Mouse (Mus musculus) neural tube, embryonic 12.5 days (tissue): ENCODE results near the gene Nxph3. TPM values are rescaled to one million over a fixed set of nuclear protein-coding genes. Genes with fewer than 3 reads are reported as not detected.

Source experiments
- ATAC-seq: fragments of 200-750 bp; cut with Nextera tagmentation; 2 replicates; pipeline ENCODE4 v1.8.0; 2017; ENCODE audit warnings: low read depth, mild to moderate bottlenecking, moderate TSS enrichment, moderate library complexity; ENCODE audit not compliant: low FRiP score
- H3K27ac ChIP-seq: fragments of 300-500 bp; sonication (generic); 2 replicates; pipeline ENCODE4 v1.5.1; 2016
- H3K27me3 ChIP-seq: fragments of 300-500 bp; sonication (generic); replicated peaks from 2 replicates; pipeline ENCODE4 v1.6.1; 2016; ENCODE audit warnings: mild to moderate bottlenecking
- H3K36me3 ChIP-seq: fragments of 300-500 bp; sonication (generic); 2 replicates; pipeline ENCODE4 v1.6.1; 2016; ENCODE audit warnings: mild to moderate bottlenecking
- H3K4me1 ChIP-seq: fragments of 300-500 bp; sonication (generic); 2 replicates; pipeline ENCODE4 v1.6.1; 2016
- H3K4me2 ChIP-seq: fragments of 300-500 bp; sonication (generic); replicated peaks from 2 replicates; pipeline ENCODE4 v1.6.1; 2016; ENCODE audit warnings: mild to moderate bottlenecking
- H3K4me3 ChIP-seq: fragments of 300-500 bp; sonication (generic); 2 replicates; pipeline ENCODE4 v1.5.1; 2016
- H3K9ac ChIP-seq: fragments of 300-500 bp; sonication (generic); 2 replicates; pipeline ENCODE4 v1.6.1; 2016; ENCODE audit warnings: mild to moderate bottlenecking
- H3K9me3 ChIP-seq: fragments of 300-500 bp; sonication (generic); 2 replicates; pipeline ENCODE4 v1.6.1; 2016; ENCODE audit warnings: mild to moderate bottlenecking
- WGBS: fragments of 180-500 bp; shearing (Covaris S2); methylation state at CpG from one replicate; pipeline ENCODE4 v1.1.7; 2016; 5-methylcytosine and 5-hydroxymethylcytosine counted together
- polyA plus RNA-seq: library from polyadenylated mRNA; unstranded; fragments of >200 nt; fragmentation: Nextera tagmentation; extraction: Ambion mirVana; gene quantifications from 2 replicates; pipeline ENCODE4 v1.2.1, GENCODE M21; 2016

Nxph3 gene
- polyA plus RNA-seq, 1 experiment from 2014 or later: 0.49 TPM

- no peak overlapping the region for H3K27ac ChIP-seq
- ATAC-seq: no peak
- WGBS: 69% methylated on average over 15 of the region's 15 CpGs
These were observed 24.2 kb upstream of the Nxph3 start for GRCm38 (mm10) chr11:95538378-95539104.

GRCm38 (mm10) chr11:95533484-95534160 is 19.3 kb upstream of the Nxph3 start:
- H3K9ac ChIP-seq: 0 out of 2 replicates have a peak overlapping the region, but pooled peaks have one; percentile 26
- WGBS: 22% methylated on average over 24 of the region's 24 CpGs
- H3K4me1 ChIP-seq: peaks cover 4% of the 10 kb centered on the region; the same call in 1 of the 2 replicates
- H3K4me3 ChIP-seq: no peak overlapping the region
- H3K36me3 ChIP-seq: no peaks in the 10 kb centered on the region
- no peaks in the 10 kb centered on the region for H3K9me3 ChIP-seq
- no peak overlapping the region for H3K27ac ChIP-seq
- H3K4me2 ChIP-seq: peak overlapping the region; percentile 45
- no peaks in the 10 kb centered on the region for H3K27me3 ChIP-seq
- peak; percentile 78; the same call in 1 of the 2 replicates for ATAC-seq

More at GRCm38 (mm10) chr11:95538378-95539104, 24.2 kb upstream of the Nxph3 start:
- Histone ChIP-seq H3K9me3 (no peaks in the 10 kb centered on the region), H3K4me1 (peaks cover 21% of the 10 kb centered on the region), H3K36me3 (no peaks in the 10 kb centered on the region), H3K9ac (no peak overlapping the region), H3K4me3 (no peak overlapping the region), H3K4me2 (no peak overlapping the region), H3K27me3 (no peaks in the 10 kb centered on the region)

GRCm38 (mm10) chr11:95532353-95533072 is 18.1 kb upstream of the Nxph3 start:
- 77% methylated on average over 13 of the region's 13 CpGs for WGBS
- no peak overlapping the region for H3K4me3 ChIP-seq
- ATAC-seq: no peak
- H3K4me1 ChIP-seq: no peaks in the 10 kb centered on the region
- no peak overlapping the region for H3K9ac ChIP-seq
- no peaks in the 10 kb centered on the region for H3K36me3 ChIP-seq
- no peak overlapping the region for H3K27ac ChIP-seq
- no peak overlapping the region for H3K4me2 ChIP-seq
- H3K9me3 ChIP-seq: no peaks in the 10 kb centered on the region
- H3K27me3 ChIP-seq: no peaks in the 10 kb centered on the region

- Histone ChIP-seq H3K4me3 (no peak overlapping the region), H3K9ac (no peak overlapping the region), H3K27ac (no peak overlapping the region), H3K4me1 (no peaks in the 10 kb centered on the region), H3K27me3 (no peaks in the 10 kb centered on the region), H3K4me2 (no peak overlapping the region), H3K36me3 (no peaks in the 10 kb centered on the region), H3K9me3 (no peaks in the 10 kb centered on the region)
- WGBS: 83% methylated on average over 3 of the region's 3 CpGs
- no peak for ATAC-seq
These were observed 13.9 kb upstream of the Nxph3 start for GRCm38 (mm10) chr11:95528231-95528630.

GRCm38 (mm10) chr11:95527307-95527706 is 12.9 kb upstream of the Nxph3 start:
- Histone ChIP-seq H3K4me2 (no peak overlapping the region), H3K4me3 (no peak overlapping the region), H3K36me3 (no peaks in the 10 kb centered on the region), H3K9me3 (no peaks in the 10 kb centered on the region), H3K4me1 (no peaks in the 10 kb centered on the region), H3K9ac (no peak overlapping the region), H3K27ac (no peak overlapping the region), H3K27me3 (no peaks in the 10 kb centered on the region)
- 88% methylated on average over 8 of the region's 8 CpGs for WGBS
- ATAC-seq: no peak

- Histone ChIP-seq H3K27ac (no peak overlapping the region), H3K9ac (no peak overlapping the region), H3K9me3 (no peaks in the 10 kb centered on the region), H3K27me3 (no peaks in the 10 kb centered on the region), H3K4me3 (no peak overlapping the region), H3K4me1 (peaks cover 15% of the 10 kb centered on the region), H3K36me3 (no peaks in the 10 kb centered on the region), H3K4me2 (peak overlapping the region; percentile 54)
- peak; percentile 52; the same call in 1 of the 2 replicates for ATAC-seq
- WGBS: 2% methylated on average over 13 of the region's 13 CpGs
These were observed 7.2 kb upstream of the Nxph3 start for GRCm38 (mm10) chr11:95521563-95521962.

- no peaks in the 10 kb centered on the region for H3K36me3 ChIP-seq
- no peak overlapping the region for H3K9ac ChIP-seq
- H3K9me3 ChIP-seq: no peaks in the 10 kb centered on the region
- no peak overlapping the region for H3K27ac ChIP-seq
- H3K4me3 ChIP-seq: no peak overlapping the region
- peak overlapping the region; percentile 54 for H3K4me2 ChIP-seq
- peaks cover 2% of the 10 kb centered on the region; the same call in 1 of the 2 replicates for H3K27me3 ChIP-seq
- ATAC-seq: peak; percentile 43
- H3K4me1 ChIP-seq: peaks cover 25% of the 10 kb centered on the region
- 5% methylated on average over 27 of the region's 27 CpGs for WGBS
These were observed 6.2 kb upstream of the Nxph3 start for GRCm38 (mm10) chr11:95520456-95521072.

- no peak overlapping the region for H3K27ac ChIP-seq
- WGBS: 45% methylated on average over 3 of the region's 3 CpGs
- H3K4me1 ChIP-seq: peaks cover 31% of the 10 kb centered on the region
- no peak for ATAC-seq
- no peaks in the 10 kb centered on the region for H3K9me3 ChIP-seq
- no peak overlapping the region for H3K4me3 ChIP-seq
- no peaks in the 10 kb centered on the region for H3K36me3 ChIP-seq
- peaks cover 8% of the 10 kb centered on the region for H3K27me3 ChIP-seq
- no peak overlapping the region; the same call in 1 of the 2 replicates for H3K4me2 ChIP-seq
- H3K9ac ChIP-seq: no peak overlapping the region
These were observed 5.6 kb upstream of the Nxph3 start for GRCm38 (mm10) chr11:95519996-95520395.

- ATAC-seq: no peak
- 0 out of 2 replicates have a peak overlapping the region, but pooled peaks have one; percentile 10 for H3K4me2 ChIP-seq
- H3K36me3 ChIP-seq: no peaks in the 10 kb centered on the region
- no peak overlapping the region for H3K9ac ChIP-seq
- H3K9me3 ChIP-seq: no peaks in the 10 kb centered on the region
- peaks cover 38% of the 10 kb centered on the region for H3K4me1 ChIP-seq
- H3K27ac ChIP-seq: no peak overlapping the region
- 40% methylated on average over 10 of the region's 10 CpGs for WGBS
- no peak overlapping the region for H3K4me3 ChIP-seq
- H3K27me3 ChIP-seq: peaks cover 14% of the 10 kb centered on the region
These were observed 4.9 kb upstream of the Nxph3 start for GRCm38 (mm10) chr11:95519299-95519698.

- WGBS: 44% methylated on average over 6 of the region's 6 CpGs
- ATAC-seq: no peak
- Histone ChIP-seq H3K36me3 (no peaks in the 10 kb centered on the region), H3K4me3 (no peak overlapping the region), H3K4me1 (peaks cover 50% of the 10 kb centered on the region), H3K9ac (no peak overlapping the region), H3K4me2 (no peak overlapping the region), H3K27me3 (peaks cover 35% of the 10 kb centered on the region), H3K27ac (no peak overlapping the region), H3K9me3 (no peaks in the 10 kb centered on the region)
These were observed 2.8 kb upstream of the Nxph3 start for GRCm38 (mm10) chr11:95517162-95517561.

- Histone ChIP-seq H3K27ac (no peak overlapping the region), H3K4me3 (no peak overlapping the region), H3K4me1 (peaks cover 50% of the 10 kb centered on the region), H3K36me3 (no peaks in the 10 kb centered on the region), H3K4me2 (0 out of 2 replicates have a peak overlapping the region, but pooled peaks have one; percentile 3), H3K9ac (no peak overlapping the region), H3K27me3 (peaks cover 42% of the 10 kb centered on the region), H3K9me3 (no peaks in the 10 kb centered on the region)
- ATAC-seq: no peak
- 2% methylated on average over 5 of the region's 5 CpGs for WGBS
These were observed 2.1 kb upstream of the Nxph3 start for GRCm38 (mm10) chr11:95516491-95516911.
